Mouse (Mus musculus) heart, adult 2 months (tissue): Measurements from ENCODE around the gene Stag1.

Source experiments
- CTCF ChIP-seq: fragments of 200-600 bp; IDR thresholded peaks from 2 replicates; pipeline ENCODE4 v1.8.1; 2022; ENCODE audit warnings: antibody characterized with exemption, mild to moderate bottlenecking, moderate library complexity
- POLR2A ChIP-seq: fragments of 200-500 bp; IDR thresholded peaks from 2 replicates; pipeline ENCODE4 v1.6.1; 2011; ENCODE audit warnings: mild to moderate bottlenecking, low read depth, low read length, control low read depth; ENCODE audit not compliant: insufficient read depth

DNA sequence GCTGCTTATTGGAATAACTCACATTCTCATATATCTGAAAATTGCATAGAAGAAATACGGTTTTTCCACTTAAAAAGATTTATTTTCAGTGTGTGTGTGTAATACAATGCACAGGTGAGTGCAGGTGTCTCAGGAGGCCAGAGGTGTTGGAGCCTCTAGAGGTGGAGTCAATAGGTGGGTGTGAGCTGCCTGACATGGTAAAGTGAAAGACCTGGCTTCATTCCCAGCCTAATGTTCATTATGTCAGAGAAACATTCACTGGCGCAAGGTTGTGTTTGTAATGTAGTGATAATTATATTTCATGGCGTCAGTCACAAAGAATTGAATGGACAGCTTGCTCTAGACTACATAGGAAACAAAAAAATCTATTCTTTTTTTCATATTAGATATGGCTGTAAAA, 56.5 kb downstream of the Stag1 start:
- TF ChIP-seq CTCF (no peak), POLR2A (no peak)
